Mouse (Mus musculus) hindbrain, embryonic 15.5 days (tissue): ENCODE data around the gene Gpc6. TPM values are rescaled to one million over a fixed set of nuclear protein-coding genes. Genes with fewer than 3 reads are reported as not detected.
A peak's percentile ranks its signal among the peaks of the same experiment; 100 is the strongest.

Experiments
- ATAC-seq: fragments of 200-750 bp; cut with Nextera tagmentation; 2 replicates; pipeline ENCODE4 v1.8.0; 2017; ENCODE audit warnings: low read depth, moderate number of reproducible peaks, moderate TSS enrichment; ENCODE audit not compliant: low FRiP score
- H3K27ac ChIP-seq: fragments of 300-500 bp; sonication (generic); replicated peaks from 2 replicates; pipeline ENCODE4 v1.5.1; 2015; ENCODE audit warnings: mild to moderate bottlenecking, inconsistent platforms
- H3K27me3 ChIP-seq: fragments of 300-500 bp; sonication (generic); 2 replicates; pipeline ENCODE4 v1.6.1; 2015; ENCODE audit warnings: control low read depth, inconsistent platforms
- H3K36me3 ChIP-seq: fragments of 300-500 bp; sonication (generic); 2 replicates; pipeline ENCODE4 v1.6.1; 2015; ENCODE audit warnings: control low read depth, inconsistent platforms
- H3K4me1 ChIP-seq: fragments of 300-500 bp; sonication (generic); replicated peaks from 2 replicates; pipeline ENCODE4 v1.6.1; 2015; ENCODE audit warnings: control low read depth, inconsistent platforms
- H3K4me2 ChIP-seq: fragments of 300-500 bp; sonication (generic); 2 replicates; pipeline ENCODE4 v1.6.1; 2015; ENCODE audit warnings: moderate library complexity, mild to moderate bottlenecking, inconsistent platforms
- H3K4me3 ChIP-seq: fragments of 300-500 bp; sonication (generic); 2 replicates; pipeline ENCODE4 v1.5.1; 2015; ENCODE audit warnings: mild to moderate bottlenecking, inconsistent platforms
- H3K9ac ChIP-seq: fragments of 300-500 bp; sonication (generic); 2 replicates; pipeline ENCODE4 v1.6.1; 2015; ENCODE audit warnings: inconsistent platforms
- H3K9me3 ChIP-seq: fragments of 300-500 bp; sonication (generic); 2 replicates; pipeline ENCODE4 v1.6.1; 2016; ENCODE audit warnings: control low read depth, inconsistent platforms
- WGBS: fragments of 180-500 bp; shearing (Covaris S2); methylation state at CpG from one replicate; pipeline ENCODE4 v1.1.7; 2015; 5-methylcytosine and 5-hydroxymethylcytosine counted together
- polyA plus RNA-seq: library from polyadenylated mRNA; unstranded; fragments of >200 nt; fragmentation: Nextera tagmentation; extraction: Ambion mirVana; gene quantifications from 2 replicates; pipeline ENCODE4 v1.2.1, GENCODE M21; 2015

Gpc6 gene
- polyA plus RNA-seq, 1 experiment from 2014 or later: 19.6 TPM

GRCm38 (mm10) chr14:117778538-117779413 is 853.7 kb downstream of the Gpc6 start:
- Histone ChIP-seq H3K4me2 (no peak overlapping the region), H3K4me1 (peaks cover 11% of the 10 kb centered on the region), H3K36me3 (no peaks in the 10 kb centered on the region), H3K4me3 (no peak overlapping the region), H3K27ac (no peak overlapping the region), H3K9ac (no peak overlapping the region), H3K9me3 (no peaks in the 10 kb centered on the region), H3K27me3 (no peaks in the 10 kb centered on the region)
- WGBS: 59% methylated on average over 15 of the region's 15 CpGs
- no peak for ATAC-seq

- Histone ChIP-seq H3K9me3 (no peaks in the 10 kb centered on the region), H3K36me3 (no peaks in the 10 kb centered on the region), H3K4me3 (no peak overlapping the region), H3K4me2 (no peak overlapping the region), H3K27ac (no peak overlapping the region), H3K9ac (no peak overlapping the region), H3K27me3 (no peaks in the 10 kb centered on the region), H3K4me1 (peaks cover 23% of the 10 kb centered on the region)
- 68% methylated on average over 5 of the region's 5 CpGs for WGBS
- ATAC-seq: no peak
Measured at GRCm38 (mm10) chr14:117781724-117782123, 856.6 kb downstream of the Gpc6 start.

GRCm38 (mm10) chr14:117783671-117784262 is 858.7 kb downstream of the Gpc6 start:
- H3K9ac ChIP-seq: no peak overlapping the region
- 48% methylated on average over 8 of the region's 8 CpGs for WGBS

GRCm38 (mm10) chr14:117784960-117785359 is 859.8 kb downstream of the Gpc6 start:
- H3K9me3 ChIP-seq: no peaks in the 10 kb centered on the region
- no peaks in the 10 kb centered on the region for H3K36me3 ChIP-seq
- H3K27ac ChIP-seq: no peak overlapping the region
- no peak overlapping the region for H3K4me3 ChIP-seq
- no peak overlapping the region for H3K4me2 ChIP-seq
- no peak for ATAC-seq
- 72% methylated on average over 9 of the region's 9 CpGs for WGBS
- H3K27me3 ChIP-seq: no peaks in the 10 kb centered on the region
- no peak overlapping the region for H3K9ac ChIP-seq
- peaks cover 18% of the 10 kb centered on the region for H3K4me1 ChIP-seq

More at GRCm38 (mm10) chr14:117783671-117784262, 858.7 kb downstream of the Gpc6 start:
- H3K4me2 ChIP-seq: no peak overlapping the region
- ATAC-seq: peak; percentile 38; the same call in 1 of the 2 replicates
- peaks cover 18% of the 10 kb centered on the region for H3K4me1 ChIP-seq
- H3K27ac ChIP-seq: no peak overlapping the region; the same call in 1 of the 2 replicates
- no peaks in the 10 kb centered on the region for H3K36me3 ChIP-seq
- H3K27me3 ChIP-seq: no peaks in the 10 kb centered on the region
- H3K9me3 ChIP-seq: no peaks in the 10 kb centered on the region
- no peak overlapping the region for H3K4me3 ChIP-seq

GRCm38 (mm10) chr14:117785507-117786085 is 860.5 kb downstream of the Gpc6 start:
- H3K36me3 ChIP-seq: no peaks in the 10 kb centered on the region
- peak; percentile 38; the same call in 1 of the 2 replicates for ATAC-seq
- H3K4me3 ChIP-seq: no peak overlapping the region
- 57% methylated on average over 15 of the region's 15 CpGs for WGBS
- peaks cover 18% of the 10 kb centered on the region for H3K4me1 ChIP-seq
- no peak overlapping the region for H3K9ac ChIP-seq
- H3K4me2 ChIP-seq: no peak overlapping the region
- H3K27ac ChIP-seq: no peak overlapping the region
- no peaks in the 10 kb centered on the region for H3K27me3 ChIP-seq
- H3K9me3 ChIP-seq: no peaks in the 10 kb centered on the region

- no peak overlapping the region for H3K27ac ChIP-seq
- no peak for ATAC-seq
- no peaks in the 10 kb centered on the region for H3K9me3 ChIP-seq
- peaks cover 18% of the 10 kb centered on the region for H3K4me1 ChIP-seq
- 62% methylated on average over 7 of the region's 7 CpGs for WGBS
- no peaks in the 10 kb centered on the region for H3K36me3 ChIP-seq
- no peak overlapping the region for H3K4me2 ChIP-seq
- no peak overlapping the region for H3K9ac ChIP-seq
- H3K27me3 ChIP-seq: no peaks in the 10 kb centered on the region
- H3K4me3 ChIP-seq: no peak overlapping the region
Measured at GRCm38 (mm10) chr14:117786647-117787046, 861.5 kb downstream of the Gpc6 start.

- H3K9me3 ChIP-seq: no peaks in the 10 kb centered on the region
- no peak; the same call in 1 of the 2 replicates for ATAC-seq
- WGBS: 52% methylated on average over 2 of the region's 2 CpGs
- H3K27me3 ChIP-seq: no peaks in the 10 kb centered on the region
- no peaks in the 10 kb centered on the region for H3K36me3 ChIP-seq
- H3K4me1 ChIP-seq: no peaks in the 10 kb centered on the region
- no peak overlapping the region for H3K4me2 ChIP-seq
- no peak overlapping the region for H3K27ac ChIP-seq
- no peak overlapping the region for H3K9ac ChIP-seq
- H3K4me3 ChIP-seq: no peak overlapping the region
Measured at GRCm38 (mm10) chr14:117794874-117795273, 869.8 kb downstream of the Gpc6 start.

- H3K9ac ChIP-seq: no peak overlapping the region
- H3K4me1 ChIP-seq: no peaks in the 10 kb centered on the region
- WGBS: 77% methylated on average over 5 of the region's 5 CpGs
- H3K27me3 ChIP-seq: no peaks in the 10 kb centered on the region
- H3K4me2 ChIP-seq: no peak overlapping the region
- H3K36me3 ChIP-seq: no peaks in the 10 kb centered on the region
- H3K4me3 ChIP-seq: no peak overlapping the region
- H3K9me3 ChIP-seq: no peaks in the 10 kb centered on the region
- no peak for ATAC-seq
- no peak overlapping the region for H3K27ac ChIP-seq
Measured at GRCm38 (mm10) chr14:117796661-117797060, 871.5 kb downstream of the Gpc6 start.

GRCm38 (mm10) chr14:117800399-117800798 is 875.3 kb downstream of the Gpc6 start:
- no peak overlapping the region for H3K4me3 ChIP-seq

GRCm38 (mm10) chr14:117807846-117808245 is 882.7 kb downstream of the Gpc6 start:
- Histone ChIP-seq H3K36me3 (no peaks in the 10 kb centered on the region), H3K27me3 (no peaks in the 10 kb centered on the region), H3K27ac (no peak overlapping the region), H3K4me1 (peaks cover 15% of the 10 kb centered on the region; the same call in 1 of the 2 replicates), H3K9me3 (no peaks in the 10 kb centered on the region), H3K4me2 (no peak overlapping the region), H3K9ac (no peak overlapping the region), H3K4me3 (no peak overlapping the region)
- no peak for ATAC-seq
- WGBS: 95% methylated on average over 4 of the region's 4 CpGs

More at GRCm38 (mm10) chr14:117800399-117800798, 875.3 kb downstream of the Gpc6 start:
- Histone ChIP-seq H3K9ac (no peak overlapping the region), H3K4me1 (no peaks in the 10 kb centered on the region), H3K4me2 (no peak overlapping the region), H3K9me3 (no peaks in the 10 kb centered on the region), H3K27ac (no peak overlapping the region), H3K27me3 (no peaks in the 10 kb centered on the region), H3K36me3 (no peaks in the 10 kb centered on the region)
- no peak for ATAC-seq
- 80% methylated on average over 5 of the region's 5 CpGs for WGBS

GRCm38 (mm10) chr14:117808326-117808725 is 883.2 kb downstream of the Gpc6 start:
- H3K36me3 ChIP-seq: no peaks in the 10 kb centered on the region
- WGBS: 86% methylated on average over 2 of the region's 2 CpGs
- H3K4me2 ChIP-seq: no peak overlapping the region
- no peak overlapping the region for H3K4me3 ChIP-seq
- ATAC-seq: no peak
- no peak overlapping the region for H3K9ac ChIP-seq
- no peaks in the 10 kb centered on the region for H3K9me3 ChIP-seq
- peaks cover 15% of the 10 kb centered on the region; the same call in 1 of the 2 replicates for H3K4me1 ChIP-seq
- H3K27me3 ChIP-seq: no peaks in the 10 kb centered on the region
- no peak overlapping the region for H3K27ac ChIP-seq
